Mouse (Mus musculus) layer of hippocampus, adult 2 months (tissue): ENCODE data around the gene Creb5. TPM values are rescaled to one million over a fixed set of nuclear protein-coding genes. Genes with fewer than 3 reads are reported as not detected.
A peak's percentile ranks its signal among the peaks of the same experiment; 100 is the strongest.

Experiments
- DNase-seq, 2 experiments: peaks; one replicate each; pipeline ENCODE4 v3.0.0; 2022; ENCODE audit warnings: low spot score in 2 of 2
- H3K27ac ChIP-seq: fragments of 200-600 bp; 2 replicates; pipeline ENCODE4 v1.8.1; 2022
- H3K4me3 ChIP-seq: fragments of 200-600 bp; 2 replicates; pipeline ENCODE4 v1.8.1; 2022; ENCODE audit warnings: mild to moderate bottlenecking
- CTCF ChIP-seq: fragments of 200-600 bp; conservative IDR thresholded peaks from 2 replicates; pipeline ENCODE4 v1.8.1; 2022; ENCODE audit warnings: antibody characterized with exemption, mild to moderate bottlenecking, moderate library complexity
- total RNA-seq, 2 experiments: library from RNA; stranded (reverse); gene quantifications; 2 replicates each; pipeline ENCODE4 v1.2.3; 2021

The Creb5 gene
- total RNA-seq, 2 experiments from 2014 or later, result 5.0 to 5.6 TPM

DNA sequence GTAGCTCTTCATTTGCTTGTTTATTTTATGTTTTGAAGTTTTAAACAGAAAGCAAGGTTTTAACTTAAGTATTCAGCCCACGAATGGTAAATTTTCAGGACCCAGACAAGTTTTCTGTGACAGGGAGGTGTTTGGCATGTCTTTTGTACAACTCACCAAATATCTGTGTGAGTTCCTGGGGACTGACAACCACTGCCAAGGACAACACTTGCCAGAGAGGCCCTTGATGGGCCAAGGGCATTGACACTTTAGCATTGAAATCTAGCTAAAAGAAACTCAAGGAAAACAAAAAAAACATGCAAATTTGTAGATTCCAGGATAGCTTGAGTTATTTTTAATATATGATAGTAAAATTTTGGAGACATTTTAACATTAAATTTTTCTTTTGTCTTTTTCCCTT lies 332.6 kb downstream of the Creb5 start:
- no peak for DNase-seq
- Histone ChIP-seq H3K4me3 (no peak overlapping the region), H3K27ac (no peak overlapping the region)
- TF ChIP-seq CTCF, result no peak

DNA sequence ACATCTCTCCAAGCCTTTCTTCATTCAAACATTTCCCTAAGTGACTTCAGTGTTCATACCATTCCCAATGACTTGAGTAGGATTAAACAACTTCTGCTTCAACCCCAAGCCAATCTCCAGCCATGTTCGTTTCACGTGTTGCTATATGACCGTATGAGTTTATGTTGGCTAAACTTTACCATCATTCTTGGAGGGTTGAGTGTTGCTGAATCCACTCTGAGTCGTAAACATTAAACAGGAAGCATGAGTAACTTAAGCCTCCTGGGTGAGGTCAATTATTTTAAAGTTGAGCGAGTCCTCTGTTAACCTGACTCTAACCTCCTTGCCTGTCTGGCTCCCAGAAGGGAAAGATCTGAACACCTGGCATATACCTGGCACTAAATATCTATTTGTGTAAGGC lies 334.2 kb downstream of the Creb5 start:
- no peak overlapping the region for H3K27ac ChIP-seq
- TF ChIP-seq CTCF, result no peak
- no peak overlapping the region for H3K4me3 ChIP-seq
- no peak for DNase-seq

DNA sequence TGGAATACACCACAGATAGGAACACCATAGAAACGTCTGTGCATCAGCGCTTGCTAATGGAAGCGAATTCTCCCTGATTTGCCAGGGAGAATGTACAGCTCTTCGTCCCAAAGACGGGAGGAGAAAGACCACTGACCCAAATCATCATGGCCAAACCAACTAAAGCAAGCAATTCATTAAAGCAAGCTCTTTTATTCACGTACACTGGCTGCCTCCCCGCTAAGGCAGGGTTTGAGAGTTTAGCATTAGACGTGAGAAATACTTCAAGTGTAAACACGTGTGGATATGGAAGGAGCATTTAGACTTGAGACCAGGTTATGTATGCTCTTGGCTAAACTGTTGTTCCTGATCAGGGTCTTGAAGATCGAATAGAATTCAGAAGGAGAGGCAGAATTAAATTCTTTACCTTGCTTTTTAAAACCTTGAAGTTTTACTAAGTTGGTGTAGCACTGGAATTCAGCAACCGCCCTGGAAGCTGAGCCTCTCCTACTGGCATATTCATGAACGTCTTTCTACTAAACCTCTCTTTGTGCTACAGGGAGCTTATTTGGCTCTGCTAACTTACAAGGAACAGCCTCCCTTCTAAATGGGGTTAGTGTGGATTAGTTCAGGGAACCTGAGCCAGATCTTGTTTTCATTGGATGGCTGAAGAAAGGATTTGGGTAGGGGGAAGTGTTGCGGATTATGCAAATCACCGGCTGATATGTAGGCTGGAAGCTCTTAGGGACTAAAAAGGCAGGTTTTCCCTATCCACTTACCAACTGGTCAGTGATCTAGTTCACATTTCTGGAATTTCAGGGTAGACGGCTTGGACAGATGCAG lies 337.6 kb downstream of the Creb5 start:
- peak in 1 of 2 experiments; percentile 23 for DNase-seq
- Histone ChIP-seq H3K27ac (peak overlapping the region; percentile 15; the same call in 1 of the 2 replicates), H3K4me3 (no peak overlapping the region)
- TF ChIP-seq CTCF, result peak; percentile 20

DNA sequence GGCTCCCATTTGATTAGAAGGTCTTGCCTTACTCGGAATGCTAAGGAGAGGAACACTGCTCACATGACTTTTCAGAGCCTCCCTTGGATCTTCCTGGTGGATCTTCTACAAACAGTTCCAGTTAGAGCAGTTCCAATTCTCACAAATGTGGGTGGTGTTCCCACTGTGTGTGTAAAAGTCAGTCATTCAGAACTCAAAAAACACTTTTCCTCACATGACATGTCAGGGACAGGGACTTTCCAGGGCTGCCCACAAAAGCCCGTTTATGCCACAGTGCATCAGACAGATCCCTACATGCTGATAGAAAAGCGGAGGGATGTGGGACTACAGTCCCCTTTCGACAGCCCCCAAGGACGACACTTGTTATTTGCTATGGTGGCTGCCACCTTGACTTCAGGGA lies 339.0 kb downstream of the Creb5 start:
- Histone ChIP-seq H3K4me3 (no peak overlapping the region), H3K27ac (no peak overlapping the region)
- no peak for DNase-seq
- no peak for TF ChIP-seq CTCF

DNA sequence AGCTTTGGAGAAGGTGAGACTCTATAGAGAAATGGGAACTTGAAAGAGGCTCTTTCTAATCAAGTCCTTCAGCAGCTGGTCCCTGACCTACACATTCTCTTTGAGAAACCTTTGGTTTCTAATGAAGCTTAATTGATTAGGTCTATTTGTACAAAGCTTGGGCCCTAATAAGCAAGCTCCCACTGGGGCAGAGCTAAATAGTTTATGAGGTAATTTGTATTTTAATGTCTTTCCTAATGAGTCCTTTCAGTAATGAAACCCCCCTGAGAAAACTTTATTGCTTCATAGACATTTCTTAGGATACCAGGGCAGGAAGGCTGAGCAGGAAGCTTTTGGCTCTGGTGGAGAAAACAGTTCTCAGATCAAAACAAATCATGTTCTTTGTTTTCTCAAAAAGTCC lies 341.6 kb downstream of the Creb5 start:
- no peak overlapping the region for H3K27ac ChIP-seq
- H3K4me3 ChIP-seq, result no peak overlapping the region
- DNase-seq, result no peak
- TF ChIP-seq CTCF, result no peak

DNA sequence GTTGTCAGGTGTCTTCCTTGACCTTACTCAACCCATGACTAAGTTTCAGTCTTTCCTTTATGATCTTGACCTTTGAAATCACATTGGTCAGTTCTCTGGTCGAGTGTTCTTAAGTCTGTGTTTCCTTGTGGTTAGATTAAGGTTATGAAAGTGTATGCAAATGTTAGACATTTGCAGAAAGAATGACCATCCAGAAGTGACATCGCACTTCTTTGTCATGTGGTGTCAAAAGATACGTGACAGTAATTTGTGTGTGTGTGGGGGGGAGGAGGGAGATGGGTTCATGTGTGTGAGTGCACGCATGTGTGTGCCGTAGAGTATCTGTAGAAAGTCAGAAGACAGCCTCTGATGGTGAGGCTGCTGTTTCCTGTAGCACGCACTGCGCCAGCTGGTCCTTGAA lies 348.4 kb downstream of the Creb5 start:
- TF ChIP-seq CTCF, result no peak
- Histone ChIP-seq H3K27ac (peak overlapping the region; percentile 32; the same call in 1 of the 2 replicates), H3K4me3 (no peak overlapping the region)
- no peak for DNase-seq

DNA sequence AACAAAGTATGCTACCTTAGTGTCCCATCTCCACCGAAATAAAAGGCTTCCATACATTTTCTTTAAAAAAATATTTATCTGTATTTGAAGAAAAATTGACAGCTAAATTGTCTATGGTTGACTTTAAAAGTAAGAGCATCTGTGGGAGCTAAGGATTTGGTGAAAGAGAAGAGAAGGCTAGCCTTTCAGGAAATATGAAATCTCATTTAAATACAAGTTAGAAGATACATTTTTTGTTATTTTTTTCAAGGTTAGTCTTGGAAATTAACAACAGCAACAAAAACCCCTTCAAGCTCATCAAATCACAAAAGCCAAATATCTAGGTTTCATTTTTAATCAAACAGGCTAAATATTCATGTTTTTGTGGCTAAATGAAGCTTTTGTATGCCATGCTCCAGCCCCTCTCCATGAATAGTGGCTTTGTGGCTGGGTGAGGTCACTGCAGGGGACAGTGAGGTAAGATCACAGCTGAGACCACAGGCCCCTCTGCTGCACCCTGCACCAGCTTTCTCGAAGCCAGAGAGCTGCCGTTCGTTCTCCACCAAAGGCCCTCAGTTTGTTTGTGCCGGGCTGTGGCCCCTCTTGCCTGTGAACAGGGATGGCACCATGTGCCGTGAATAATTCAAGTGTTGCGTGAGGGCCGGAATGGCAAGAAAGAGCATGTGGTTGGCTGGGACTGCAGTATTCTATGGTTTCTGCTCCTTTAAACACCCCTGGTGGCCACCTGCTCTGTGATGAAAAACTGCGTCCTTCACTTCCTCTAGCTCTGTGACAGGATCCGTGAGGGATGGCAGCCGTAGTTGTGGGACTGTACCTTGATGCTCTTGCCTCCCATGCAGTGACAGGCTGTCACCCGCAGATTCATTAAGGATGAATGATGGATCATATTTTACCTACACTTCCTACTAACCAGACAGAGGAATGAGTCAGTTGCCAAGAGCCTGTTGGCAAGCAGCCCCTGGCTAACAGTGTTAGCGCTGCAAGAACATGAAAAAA lies 350.6 kb downstream of the Creb5 start:
- peak overlapping the region; percentile 72 for H3K27ac ChIP-seq

DNA sequence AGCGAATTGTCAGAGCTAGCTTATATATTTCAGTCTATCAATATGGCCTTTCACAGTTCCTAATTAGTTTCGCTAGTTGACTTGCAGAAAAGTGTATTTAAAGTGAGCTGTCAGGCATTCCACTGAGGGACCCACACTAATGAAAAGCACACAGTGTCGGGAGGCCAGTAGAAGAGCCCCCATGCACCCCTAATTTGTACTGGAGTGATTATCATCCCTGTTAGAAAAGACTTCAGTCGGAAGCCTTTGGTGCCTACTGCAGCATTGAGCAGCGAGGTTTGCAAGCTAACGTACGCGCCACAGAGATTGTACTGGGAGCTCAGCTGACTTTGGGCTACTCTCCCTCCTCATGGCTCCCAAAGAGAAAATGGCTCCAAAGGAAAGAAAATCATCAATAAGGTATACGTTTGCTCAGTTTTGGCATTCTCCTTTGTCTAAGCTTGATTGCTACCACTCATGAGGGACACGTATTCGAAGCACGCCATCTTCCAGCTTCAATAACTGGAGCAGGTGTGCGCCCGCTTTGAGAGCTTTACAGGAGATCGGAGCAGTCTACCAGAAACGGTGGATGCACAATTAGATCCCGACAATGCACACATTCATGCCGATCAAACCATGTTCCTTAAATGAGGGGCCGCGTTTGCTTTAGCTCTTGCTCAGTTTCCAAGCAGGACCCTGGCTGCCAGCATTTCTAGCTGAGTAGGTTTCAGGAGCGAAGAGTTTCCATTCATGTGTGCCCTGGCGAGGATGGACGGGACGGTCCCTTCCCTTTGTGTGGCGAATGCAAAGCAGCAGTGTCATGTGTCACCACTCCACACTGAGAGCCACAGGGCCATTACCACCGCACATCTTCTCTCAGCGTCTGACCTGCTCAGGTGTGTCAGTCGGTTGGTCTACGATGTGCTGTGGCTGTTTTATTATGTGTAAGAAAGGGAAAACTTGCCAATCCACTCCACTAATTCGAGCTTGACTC lies 354.8 kb downstream of the Creb5 start:
- TF ChIP-seq CTCF, result no peak
- no peak overlapping the region for H3K4me3 ChIP-seq
- no peak for DNase-seq
- H3K27ac ChIP-seq, result peak overlapping the region; percentile 11; the same call in 1 of the 2 replicates

More for the DNA sequence above, 350.6 kb downstream of the Creb5 start:
- TF ChIP-seq CTCF, result peak; percentile 18
- H3K4me3 ChIP-seq, result no peak overlapping the region
- peak in 1 of 2 experiments; percentile 29 for DNase-seq

DNA sequence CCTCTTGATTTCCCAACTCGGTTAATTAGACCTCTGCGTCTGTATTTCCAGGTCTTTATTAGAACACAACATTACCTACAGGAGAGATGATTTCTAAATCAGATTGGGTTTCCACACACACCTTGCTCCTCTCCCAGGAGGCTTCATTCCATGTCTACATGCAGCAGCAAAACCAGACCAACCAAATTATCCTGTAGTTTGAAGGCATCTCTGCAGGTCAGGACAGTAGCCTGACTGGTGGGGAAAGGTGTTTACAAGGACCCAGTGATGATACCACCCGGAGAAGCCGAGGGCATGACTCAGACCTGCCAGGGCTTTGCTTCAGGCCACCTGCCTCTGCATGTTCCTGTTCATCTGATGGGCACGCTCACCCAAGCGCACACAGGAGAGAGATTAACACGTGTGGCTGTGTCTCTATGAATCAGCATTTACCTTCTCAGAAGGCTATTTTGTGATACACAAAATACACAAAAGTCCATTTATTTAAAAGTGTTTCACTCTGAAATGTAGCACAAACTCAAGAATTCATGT lies 355.8 kb downstream of the Creb5 start:
- H3K4me3 ChIP-seq, result no peak overlapping the region
- no peak for DNase-seq
- no peak for TF ChIP-seq CTCF
- no peak overlapping the region; the same call in 1 of the 2 replicates for H3K27ac ChIP-seq

DNA sequence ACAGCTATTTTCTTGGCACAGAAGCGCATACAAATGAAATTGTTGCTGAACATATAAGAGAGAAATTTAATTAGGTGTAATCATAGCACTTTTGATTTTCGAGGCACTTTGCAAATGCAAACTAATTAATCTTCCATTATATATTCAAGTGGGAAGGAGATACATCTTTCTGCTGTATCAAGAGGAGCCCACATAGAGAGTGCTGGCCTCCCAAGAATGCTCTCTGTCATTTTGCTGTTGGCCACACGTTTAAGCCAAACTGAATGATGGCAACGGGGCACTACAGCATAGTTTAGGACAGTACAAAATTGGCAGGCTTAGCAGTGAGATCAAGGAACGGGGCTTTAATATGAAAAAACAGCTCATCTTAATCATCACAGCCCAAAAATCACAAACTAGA lies 356.4 kb downstream of the Creb5 start:
- Histone ChIP-seq H3K4me3 (no peak overlapping the region), H3K27ac (no peak overlapping the region)
- DNase-seq, result no peak
- TF ChIP-seq CTCF, result no peak

DNA sequence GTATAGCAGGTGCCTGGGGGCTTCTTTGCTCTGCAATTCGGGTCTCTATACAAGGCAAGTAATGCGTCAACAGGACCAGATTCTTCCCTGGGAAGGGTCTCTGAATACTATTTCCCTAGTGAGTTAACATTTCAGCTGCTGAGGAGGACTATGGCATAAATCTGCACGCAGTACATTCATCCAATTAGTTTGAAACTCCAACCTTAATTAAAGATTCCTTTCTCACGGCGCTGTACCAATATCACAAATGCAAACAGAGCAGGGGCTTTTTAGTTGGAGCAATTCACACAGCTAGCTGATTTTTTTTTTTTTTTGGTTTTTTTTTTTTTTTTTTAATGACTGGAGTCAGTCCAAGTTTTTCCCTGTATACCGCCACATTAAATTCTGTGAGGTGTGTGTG lies 357.0 kb downstream of the Creb5 start:
- TF ChIP-seq CTCF, result no peak
- Histone ChIP-seq H3K4me3 (no peak overlapping the region), H3K27ac (no peak overlapping the region)
- DNase-seq, result no peak

DNA sequence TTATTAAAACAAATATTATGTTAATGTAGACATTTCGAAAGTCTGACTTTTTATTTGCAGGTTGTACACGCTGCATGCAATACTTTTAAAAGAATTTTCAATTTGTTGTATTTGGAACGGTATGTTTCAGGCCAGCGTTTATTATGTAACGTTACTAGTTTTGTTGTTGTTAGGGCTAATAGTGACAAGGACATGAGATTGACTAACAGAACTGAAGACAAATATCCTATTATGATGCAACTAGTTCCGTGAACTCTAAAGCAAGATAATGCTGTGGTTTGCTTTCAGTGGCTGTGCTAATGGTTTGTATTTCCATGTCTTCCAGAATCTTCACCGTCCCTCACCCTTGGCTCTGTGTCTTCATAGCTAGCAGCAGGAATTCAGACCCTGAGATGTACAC lies 357.9 kb downstream of the Creb5 start:
- Histone ChIP-seq H3K4me3 (no peak overlapping the region), H3K27ac (no peak overlapping the region)
- no peak for DNase-seq
- TF ChIP-seq CTCF, result no peak
